Mouse (Mus musculus) cerebellum, adult 2 months (tissue): ENCODE measurements around the gene Adcy9.

Experiments used
- CTCF ChIP-seq: fragments of 200-500 bp; IDR thresholded peaks from 2 replicates; pipeline ENCODE4 v1.5.1; 2011; ENCODE audit warnings: low read depth, mild to moderate bottlenecking, control low read depth, low read length, moderate library complexity, borderline replicate concordance; ENCODE audit not compliant: insufficient read depth
- POLR2A ChIP-seq: fragments of 200-500 bp; IDR thresholded peaks from 2 replicates; pipeline ENCODE4 v1.6.1; 2011; ENCODE audit warnings: low read length, control low read depth, borderline replicate concordance; ENCODE audit not compliant: insufficient read depth

DNA sequence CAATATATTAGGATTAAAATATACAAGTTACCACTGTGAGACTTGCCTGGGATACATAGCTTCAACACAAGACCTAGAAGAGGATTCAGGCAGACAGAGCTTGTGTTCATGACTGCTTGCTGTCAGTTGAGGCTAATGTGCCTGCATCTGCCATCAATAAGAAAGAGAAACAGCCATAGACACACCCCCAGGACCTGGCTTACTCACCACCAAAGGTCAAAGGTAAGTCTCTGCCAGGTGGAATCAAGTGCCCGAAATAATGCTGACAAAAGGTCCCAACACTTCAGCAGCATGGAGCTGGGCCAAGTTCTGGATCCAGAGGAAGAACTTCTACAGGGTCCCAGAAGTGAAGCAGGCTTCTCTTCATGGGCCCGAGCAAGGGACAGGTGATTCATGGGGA lies 86.9 kb downstream of the Adcy9 start:
- no peak for TF ChIP-seq POLR2A
- no peak for TF ChIP-seq CTCF
